Mouse (Mus musculus) small intestine, adult 2 months (tissue): ENCODE measurements around the gene Mn1.

Source experiments
- CTCF ChIP-seq: fragments of 200-500 bp; IDR thresholded peaks from 2 replicates; pipeline ENCODE4 v1.5.1; 2012; ENCODE audit warnings: low read depth, mild to moderate bottlenecking, control low read depth, inconsistent platforms, low read length, moderate library complexity, mixed read lengths; ENCODE audit not compliant: insufficient replicate concordance, insufficient read length; ENCODE audit errors: extremely low read depth
- POLR2A ChIP-seq: fragments of 200-500 bp; IDR thresholded peaks from 2 replicates; pipeline ENCODE4 v1.6.1; 2012; ENCODE audit warnings: low read depth, mild to moderate bottlenecking, control low read depth, inconsistent platforms, low read length, moderate library complexity

DNA sequence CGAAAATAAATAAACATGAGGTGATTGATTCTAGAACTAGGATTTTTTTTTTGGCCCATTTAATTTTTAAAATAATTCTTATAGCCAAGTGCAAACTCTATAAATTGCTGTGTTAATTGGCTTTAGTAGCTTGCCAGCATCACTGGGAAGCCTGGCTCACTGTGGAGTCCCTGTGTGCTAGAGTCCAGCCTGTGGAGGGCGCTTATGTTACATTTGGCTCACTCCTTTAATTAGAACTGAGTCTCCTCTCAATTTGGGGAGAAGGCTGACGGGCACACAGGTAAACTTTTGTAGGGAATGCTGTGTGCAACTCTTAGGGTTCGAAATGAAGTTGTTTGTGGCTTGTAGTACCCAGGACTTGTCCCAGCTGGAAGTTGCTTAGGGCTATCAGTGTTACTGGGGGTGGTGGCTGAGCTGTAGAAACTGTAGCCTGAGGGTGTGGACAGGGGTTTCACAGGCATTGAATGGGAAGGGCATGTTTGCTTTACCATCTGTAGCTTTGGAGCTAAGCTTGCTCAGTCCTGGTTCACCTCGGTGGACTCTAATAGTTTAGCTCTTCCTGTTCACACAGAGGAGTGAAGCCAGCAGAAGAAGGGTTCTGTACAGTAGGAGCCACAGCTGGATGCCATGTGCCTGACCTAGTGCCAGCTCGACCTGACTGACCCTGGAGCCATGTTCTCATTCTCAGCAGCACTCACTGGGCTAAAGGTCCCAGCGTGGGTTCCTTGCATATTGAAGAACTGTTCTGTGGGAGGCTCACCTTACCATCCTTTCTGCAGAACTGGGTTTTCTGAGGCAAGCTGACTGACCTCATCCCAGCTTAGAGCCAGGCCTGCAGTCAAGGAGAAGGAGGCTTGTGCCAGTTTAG is 38.8 kb upstream of the Mn1 start:
- no peak for TF ChIP-seq POLR2A
- no peak for TF ChIP-seq CTCF
